Mouse (Mus musculus) left cerebral cortex, postnatal 14 days (tissue): ENCODE measurements around the gene Etd. TPM values are rescaled to one million over a fixed set of nuclear protein-coding genes. Genes with fewer than 3 reads are reported as not detected.
"Not testable (repeated sequence)": the region's sequence is repeated elsewhere in the genome, so short reads cannot be mapped to it uniquely, and the experiment has no call there.

Source experiments
- DNase-seq, 2 experiments: peaks; one replicate each; pipeline ENCODE4 v3.0.0; 2021 to 2022; ENCODE audit warnings: low spot score in 2 of 2, mixed read lengths in 1 of 2
- intact Hi-C: fragments of 180-260 bp; cut with DNase I; formaldehyde crosslinking; loops from one replicate; pipeline ENCODE4 v1.15.1; 2025
- long read RNA-seq, 2 experiments: library from polyadenylated mRNA; stranded (forward); transcript quantifications; one replicate each; pipeline ENCODE4 v2.0.0; 2021
- total RNA-seq, 2 experiments: library from RNA; stranded (reverse); gene quantifications; 2 replicates each; pipeline ENCODE4 v1.2.3; 2021

Etd gene
- total RNA-seq: not detected
- long read RNA-seq, experiment 1: 0 reads
- long read RNA-seq, experiment 2: 0 reads

- intact Hi-C loops: no loop called here
Measured at GRCm38 (mm10) chrX:53434618-53435017, at the start of gene Etd. Etd (plus strand) TSS chrX:53434918.

GRCm38 (mm10) chrX:53386362-53386761, 48.4 kb upstream of the Etd start:
- no peak for DNase-seq
- intact Hi-C loops: no loop called here

More at GRCm38 (mm10) chrX:53434618-53435017, at the start of gene Etd:
- no peak for DNase-seq

GRCm38 (mm10) chrX:53432888-53433287, 1.8 kb upstream of the Etd start:
- intact Hi-C loops: no loop called here
- DNase-seq: peak; percentile 1 to 4

- peak; percentile 4 to 21 for DNase-seq
- intact Hi-C loops: no loop called here
Measured at GRCm38 (mm10) chrX:53459573-53459972, 24.9 kb downstream of the Etd start.

GRCm38 (mm10) chrX:53464194-53464593, 29.5 kb downstream of the Etd start:
- DNase-seq, intact Hi-C loops: not testable (repeated sequence)

Other genes starting within 250 kb of the Etd start
- gene Plac1, start 194.8 kb upstream of the Etd start, total RNA-seq: not detected
- gene Fam122b, start 165.1 kb upstream of the Etd start, total RNA-seq: 1 to 10 TPM; 3.3 to 4.4 TPM
- gene Fam122c, start 161.5 kb upstream of the Etd start, total RNA-seq: not detected
- gene Mospd1, start 64.4 kb upstream of the Etd start, total RNA-seq: 10 to 100 TPM; 13.3 to 15.7 TPM
- 100 to 1,000 TPM; 181 to 186 TPM for gene Rtl8c, start 173.1 kb downstream of the Etd start, total RNA-seq
- not detected for gene Gm14597, start 174.1 kb downstream of the Etd start, total RNA-seq
- gene Rtl8a, start 208.8 kb downstream of the Etd start, total RNA-seq: 100 to 1,000 TPM; 275 to 356 TPM
- gene Rtl8b, start 235.5 kb downstream of the Etd start, total RNA-seq: 100 to 1,000 TPM; 269 to 272 TPM